Mouse (Mus musculus) kidney, adult 18-20 months (tissue): Measurements from ENCODE around the gene Ptpdc1.
A peak's percentile ranks its signal among the peaks of the same experiment; 100 is the strongest.

ENCODE experiments used
- DNase-seq: peaks from one replicate; pipeline ENCODE4 v3.0.0; 2021

Ptpdc1 gene

DNA sequence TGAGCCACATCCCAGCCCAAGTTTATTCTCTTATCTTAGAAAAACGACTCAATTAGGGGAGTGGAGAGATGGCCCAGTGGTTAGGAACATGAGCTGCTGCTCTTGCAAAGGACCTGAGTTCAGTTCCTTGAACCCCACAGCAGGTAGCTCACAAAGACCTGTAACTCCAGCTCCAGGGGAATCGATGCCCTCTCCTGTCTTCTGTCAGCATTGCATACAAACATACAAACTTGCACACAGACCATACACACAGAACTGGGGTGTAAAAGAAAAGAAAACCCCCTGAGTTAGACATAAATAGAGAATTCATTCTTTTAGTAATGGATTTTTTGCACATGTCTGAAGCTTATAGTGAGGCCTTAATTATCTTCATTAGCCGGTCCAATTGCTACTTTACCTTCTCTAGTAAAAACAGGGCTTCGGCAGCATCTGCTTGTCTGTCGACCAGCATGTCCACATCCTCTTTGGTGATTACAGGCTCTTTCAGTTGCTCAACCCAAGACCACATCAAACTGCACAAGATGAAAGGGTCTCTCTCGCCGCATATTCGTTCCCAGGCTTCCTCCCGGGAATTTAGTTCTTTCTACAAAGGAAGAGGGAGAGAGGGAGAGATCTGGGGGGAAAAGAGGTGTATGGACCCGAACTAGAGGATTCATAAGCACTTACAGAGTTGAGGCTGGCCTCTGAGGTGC is 42.6 kb downstream of the Ptpdc1 start:
- no peak for DNase-seq

DNA sequence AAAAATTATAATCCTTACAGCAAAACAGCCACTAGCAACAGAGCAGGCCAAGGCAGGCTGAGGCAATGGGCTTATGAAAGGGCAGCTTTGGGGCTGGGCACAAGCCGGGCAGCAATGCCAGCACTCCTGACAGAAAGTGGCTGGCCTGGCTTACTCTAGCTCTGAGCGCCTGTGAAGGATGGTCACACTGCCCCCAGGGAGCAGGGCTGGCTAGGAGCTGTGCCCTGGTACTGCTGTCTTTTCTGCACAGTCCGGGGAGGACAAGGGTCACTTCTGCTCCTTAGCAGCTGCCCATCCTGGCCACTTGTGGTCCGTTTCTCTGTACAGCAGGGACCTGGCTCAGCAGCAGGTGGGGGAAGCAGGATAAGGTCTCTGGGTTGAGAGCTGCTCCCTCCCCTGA is 46.8 kb downstream of the Ptpdc1 start:
- peak; percentile 56 for DNase-seq

DNA sequence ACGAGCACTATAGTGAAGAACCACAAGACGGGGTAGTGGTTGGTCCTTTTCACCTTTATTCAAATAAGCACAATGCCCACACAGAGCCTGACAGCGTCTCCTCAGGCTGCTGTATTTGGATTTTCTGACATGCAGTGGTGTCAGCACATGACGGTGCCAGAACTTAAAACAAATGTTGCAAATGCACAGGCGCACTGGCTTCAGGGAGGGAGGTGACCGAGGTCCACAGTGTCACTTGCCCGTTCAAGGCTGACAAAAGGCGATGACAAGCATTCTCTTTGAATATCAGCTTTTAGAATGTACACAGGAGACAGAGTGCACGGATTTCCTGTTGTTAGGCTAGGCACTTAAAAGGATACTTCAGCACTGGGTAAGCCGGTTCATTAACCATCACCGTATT is 47.6 kb downstream of the Ptpdc1 start:
- DNase-seq, result no peak

GRCm38 (mm10) chr13:48577007-48577406 is 48.5 kb downstream of the Ptpdc1 start:
- DNase-seq, result no peak

GRCm38 (mm10) chr13:48574718-48575117 is 50.7 kb downstream of the Ptpdc1 start:
- DNase-seq, result peak; percentile 66

- DNase-seq, result peak; percentile 49
Measured at GRCm38 (mm10) chr13:48573525-48574355, 51.7 kb downstream of the Ptpdc1 start.

DNA sequence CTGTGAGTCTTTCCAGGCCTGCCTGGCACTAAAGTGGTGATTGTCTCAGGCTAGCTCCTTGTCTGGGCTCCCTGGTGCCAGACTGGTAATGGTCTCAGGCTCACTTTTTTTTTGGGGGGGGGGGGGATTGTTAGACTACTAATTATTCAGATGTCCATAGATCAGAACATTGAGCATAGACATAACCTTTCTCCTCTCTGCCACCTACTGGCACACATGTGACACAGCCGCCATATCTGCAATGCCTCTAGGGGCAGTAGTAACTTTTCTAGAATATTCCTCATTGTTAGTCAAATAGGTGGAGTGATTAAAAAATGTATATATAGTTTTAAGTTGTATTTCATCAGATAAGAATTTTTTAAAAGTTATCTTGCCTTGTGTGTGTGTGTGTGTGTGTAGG is 53.3 kb downstream of the Ptpdc1 start:
- DNase-seq, result peak; percentile 55

- no peak for DNase-seq
Measured at GRCm38 (mm10) chr13:48571298-48571697, 54.2 kb downstream of the Ptpdc1 start.

DNA sequence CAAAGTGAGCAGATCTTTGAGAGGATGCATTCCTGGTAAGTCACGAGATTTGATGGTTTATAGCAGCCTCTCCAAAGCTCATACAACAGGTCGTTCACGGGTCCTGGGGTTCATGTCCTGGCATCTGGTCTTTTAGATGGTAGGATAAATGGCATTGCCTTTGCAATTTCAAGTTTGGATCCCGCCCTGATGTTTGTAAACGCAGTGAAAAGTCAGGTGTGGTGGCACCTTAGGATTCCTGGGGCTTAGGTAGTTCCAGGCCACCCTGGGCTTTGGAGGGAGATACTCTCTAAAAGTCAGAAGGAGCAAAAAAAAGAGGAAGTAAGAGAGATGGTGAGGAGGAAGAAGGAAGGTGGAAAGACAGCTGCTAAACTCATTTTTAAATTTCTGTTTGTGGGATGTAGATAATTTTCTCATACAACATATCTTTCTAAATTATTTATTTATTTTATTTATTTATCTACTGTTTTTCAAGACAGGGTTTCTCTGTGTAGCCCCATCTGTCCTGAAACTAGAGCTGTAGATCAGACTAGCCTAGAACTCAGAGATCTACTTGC is 55.8 kb downstream of the Ptpdc1 start:
- DNase-seq, result no peak

- no peak for DNase-seq
Measured at GRCm38 (mm10) chr13:48567646-48568045, 57.8 kb downstream of the Ptpdc1 start.

- DNase-seq, result peak; percentile 94
Measured at GRCm38 (mm10) chr13:48566116-48566935, 59.1 kb downstream of the Ptpdc1 start.

DNA sequence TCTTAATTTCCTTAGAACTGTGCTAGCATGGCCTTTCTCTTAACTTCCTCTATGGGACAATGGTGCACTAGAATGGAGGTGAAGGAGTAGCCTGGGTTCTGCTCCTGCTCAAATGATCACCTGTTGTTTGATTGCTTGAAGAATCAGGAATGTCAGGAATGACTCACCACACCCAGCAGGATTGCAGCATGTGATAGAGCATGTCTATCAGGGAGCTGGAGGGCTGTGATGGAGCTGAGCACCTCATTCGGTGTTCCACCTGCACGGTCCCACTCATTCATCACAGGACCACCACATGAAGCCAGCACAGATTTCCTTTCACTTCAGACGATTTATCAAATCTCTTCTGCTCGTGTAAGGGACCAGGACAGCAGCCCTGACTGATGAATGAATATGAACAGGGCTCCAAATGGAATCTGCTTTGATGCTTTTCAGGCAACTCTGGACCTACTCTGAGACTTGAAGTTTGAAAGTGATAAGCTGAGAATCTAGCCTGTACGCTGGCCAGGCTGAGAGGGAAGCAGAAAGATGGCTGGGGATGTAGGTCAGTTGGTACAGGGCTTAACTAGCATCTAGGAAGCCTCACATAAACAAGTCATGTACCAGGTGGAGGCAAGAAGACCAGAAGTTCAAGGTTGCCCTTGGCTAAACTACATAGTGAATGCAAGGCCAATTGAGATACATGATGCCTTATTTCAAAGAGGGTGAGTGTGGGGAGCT is 60.4 kb downstream of the Ptpdc1 start:
- no peak for DNase-seq

DNA sequence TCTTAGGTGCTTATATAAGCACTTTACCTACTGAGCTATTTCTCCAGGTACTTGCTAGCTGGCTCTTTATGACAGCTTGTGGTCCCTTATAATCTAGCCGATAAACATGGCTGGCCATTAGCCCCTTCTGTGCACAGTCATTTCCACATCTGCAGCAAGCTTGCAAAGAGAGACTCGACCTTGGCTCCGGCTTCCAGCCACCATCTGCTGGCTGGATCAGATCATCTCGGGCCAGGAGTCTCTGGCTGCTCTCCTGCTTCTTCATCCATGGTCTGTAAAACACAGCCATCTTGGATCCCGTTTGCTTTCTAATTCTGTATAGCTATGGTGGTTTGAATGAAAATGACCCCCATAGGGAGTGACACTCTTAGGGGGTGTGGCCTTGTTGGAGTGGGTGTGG is 63.1 kb downstream of the Ptpdc1 start:
- no peak for DNase-seq

DNA sequence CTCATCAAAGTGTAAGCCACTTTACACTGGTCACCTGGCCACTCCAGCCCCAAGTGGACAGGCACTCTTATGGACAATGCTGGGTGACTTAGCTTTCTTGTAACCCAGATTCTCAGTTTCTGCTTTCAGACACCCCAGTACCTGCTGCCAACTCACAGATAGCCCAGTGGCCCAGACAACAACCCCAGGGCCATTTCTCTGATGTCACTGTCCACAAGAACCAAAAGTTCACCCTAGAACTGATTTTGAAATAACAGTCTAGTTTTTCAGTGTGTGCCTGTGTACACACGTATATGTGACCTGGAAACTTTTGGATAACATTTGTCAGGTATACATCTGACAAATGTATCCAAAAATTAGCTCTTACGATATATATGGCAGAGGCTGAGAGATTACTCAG is 64.0 kb downstream of the Ptpdc1 start:
- no peak for DNase-seq

DNA sequence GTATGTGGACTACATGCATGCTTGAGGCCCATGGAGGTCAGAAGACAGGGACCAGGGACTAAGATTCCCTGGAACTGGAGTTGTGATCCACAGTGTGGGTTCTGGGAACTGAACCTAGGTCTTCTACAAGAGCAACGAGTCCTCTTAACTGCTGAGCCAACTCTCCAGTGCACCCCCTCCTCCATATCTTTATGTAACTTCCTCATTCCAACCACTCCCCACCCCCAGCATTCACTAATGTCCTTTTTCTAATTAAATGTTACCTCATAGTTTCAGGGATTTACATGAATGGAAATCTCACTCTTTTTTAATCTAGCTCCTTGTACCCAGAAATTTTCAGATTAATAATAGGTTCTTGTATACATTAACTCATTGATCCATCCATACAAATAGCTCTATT is 69.5 kb downstream of the Ptpdc1 start:
- peak; percentile 1 for DNase-seq

- DNase-seq, result peak; percentile 0
Measured at GRCm38 (mm10) chr13:48554552-48554951, 70.9 kb downstream of the Ptpdc1 start.

GRCm38 (mm10) chr13:48553511-48553910 is 72.0 kb downstream of the Ptpdc1 start:
- DNase-seq, result peak; percentile 3

- peak; percentile 93 for DNase-seq
Measured at GRCm38 (mm10) chr13:48552181-48553090, 73.0 kb downstream of the Ptpdc1 start.

DNA sequence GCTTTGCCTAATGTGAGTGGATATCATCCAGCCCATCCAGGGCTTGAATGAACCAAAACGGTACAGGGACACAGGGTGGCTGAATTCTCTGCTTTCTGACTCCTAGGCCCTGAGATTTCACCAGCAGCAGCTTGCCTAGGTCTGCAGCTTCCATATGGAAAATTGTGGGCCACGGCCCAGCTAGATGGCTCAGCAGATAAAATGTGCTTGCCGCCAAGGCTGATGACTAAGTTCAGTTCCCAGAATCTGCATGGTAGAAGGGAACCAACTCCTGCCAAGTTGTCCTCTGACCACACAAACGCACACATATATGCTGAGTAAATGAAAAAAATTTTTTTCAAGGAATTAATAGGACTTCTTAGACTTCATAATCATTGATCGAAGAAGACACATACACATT is 77.2 kb downstream of the Ptpdc1 start:
- no peak for DNase-seq

GRCm38 (mm10) chr13:48547623-48548022 is 77.8 kb downstream of the Ptpdc1 start:
- no peak for DNase-seq

- DNase-seq, result peak; percentile 100
Measured at GRCm38 (mm10) chr13:48546330-48546917, 79.0 kb downstream of the Ptpdc1 start.
